8 mouse cellular contexts compared by ENCODE assay signal in genomic region chr3:89378394-89379067, GRCm38 (mm10). TPM values are rescaled to one million over a fixed set of nuclear protein-coding genes. Genes with fewer than 3 reads are reported as not detected.
DNase-seq lines count a peak whose midpoint lies in the region; ATAC-seq lines count a peak whose summit lies in the region.

No protein-coding gene starts in this region.

- H3K4me2 ChIP-seq in hindbrain, embryonic 11.5 days (replicated peaks; ENCODE audit: low read depth, low read length): peak overlapping the region; percentile 65

- H3K27ac ChIP-seq in hindbrain, embryonic 11.5 days (ENCODE audit: low read depth, low read length): peak overlapping the region; percentile 19; the same call in 1 of the 2 replicates

- ATAC-seq in activated CD4-positive, CD25-positive, alpha-beta regulatory T cell, adult 4 months: peak; percentile 36
- ATAC-seq in hindbrain, embryonic 11.5 days (ENCODE audit: low FRiP score): peak; percentile 92

- H3K36me3 ChIP-seq in hindbrain, embryonic 11.5 days (ENCODE audit: control insufficient read depth, insufficient read depth, low read length): no peaks in the 10 kb centered on the region

- H3K9ac ChIP-seq in hindbrain, embryonic 11.5 days (ENCODE audit: low read depth, low read length): peak overlapping the region; percentile 60

- intact Hi-C loops in left cerebral cortex, postnatal 14 days (cut with DNase I): loop anchor here (5.0 kb wide), 1 partner anchor 109 kb away; no protein-coding TSS in a partner anchor

- no peaks in the 10 kb centered on the region for H3K4me1 ChIP-seq in hindbrain, embryonic 11.5 days (replicated peaks; ENCODE audit: control insufficient read depth, insufficient read depth, low read length)

- H3K9me3 ChIP-seq in hindbrain, embryonic 11.5 days (ENCODE audit: control insufficient read depth, low read length): no peaks in the 10 kb centered on the region

- no peaks in the 10 kb centered on the region for H3K27me3 ChIP-seq in hindbrain, embryonic 11.5 days (ENCODE audit: control insufficient read depth, insufficient read depth, low read length)

- peak overlapping the region; percentile 51 for H3K4me3 ChIP-seq in hindbrain, embryonic 11.5 days (ENCODE audit: low read depth, low read length)

- 1% methylated on average over 23 of the region's 29 CpGs for WGBS in hindbrain, embryonic 11.5 days

- peak; percentile 75 to 83 for DNase-seq in cerebellum, postnatal 14 days
- peak; percentile 69 to 73 for DNase-seq in frontal cortex, postnatal 10 days (ENCODE audit: low spot score in 2 of 2)
- peak; percentile 93 for DNase-seq in hindbrain, embryonic 11.5 days (ENCODE audit: low spot score)
- peak; percentile 50 to 63 for DNase-seq in left cerebral cortex, postnatal 14 days (ENCODE audit: low spot score in 2 of 2)
- peak; percentile 90 for DNase-seq in mesoderm, embryonic 11.5 days (ENCODE audit: low read depth, low spot score)
- DNase-seq in right cerebral cortex, postnatal 25 days: peak; percentile 77
- DNase-seq in c-Kit-positive CD71-positive TER-119-positive erythroid progenitor cells, embryonic 14.5 days (ENCODE audit: low spot score): no peak

RNA-seq across cellular contexts. Expression of gene Dcst1, which starts 13.5 kb away (rescaled TPM):
- under 1 TPM; 0.54 to 0.79 TPM for polyA plus RNA-seq in activated CD4-positive, CD25-positive, alpha-beta regulatory T cell, adult 4 months (2017; shearing (Covaris generic))
- 0.28 and 0.63 TPM in 2 replicates for polyA plus RNA-seq in hindbrain, embryonic 11.5 days (2014; fragmentation: Nextera tagmentation; extraction: Ambion mirVana)
- total RNA-seq in left cerebral cortex, postnatal 14 days (2021): under 1 TPM in 1 of 2 experiments, not detected in 1; 0.23 TPM

RNA-seq across cellular contexts. Expression of gene Zbtb7b, which starts 16.0 kb away (rescaled TPM):
- polyA plus RNA-seq in activated CD4-positive, CD25-positive, alpha-beta regulatory T cell, adult 4 months (2017; shearing (Covaris generic)): 10 to 100 TPM; 13.2 to 16.5 TPM
- 0.47 and 1.2 TPM in 2 replicates for polyA plus RNA-seq in hindbrain, embryonic 11.5 days (2014; fragmentation: Nextera tagmentation; extraction: Ambion mirVana)
- 1 to 10 TPM; 8.0 to 9.1 TPM for total RNA-seq in left cerebral cortex, postnatal 14 days (2021)

RNA-seq across cellular contexts. Expression of gene Dcst2, which starts 16.8 kb away (rescaled TPM):
- polyA plus RNA-seq in activated CD4-positive, CD25-positive, alpha-beta regulatory T cell, adult 4 months (2017; shearing (Covaris generic)): under 1 TPM in 1 of 2 experiments, not detected in 1; 0.15 TPM
- 0.14 and 0.27 TPM in 2 replicates for polyA plus RNA-seq in hindbrain, embryonic 11.5 days (2014; fragmentation: Nextera tagmentation; extraction: Ambion mirVana)
- under 1 TPM; 0.34 to 0.35 TPM for total RNA-seq in left cerebral cortex, postnatal 14 days (2021)

RNA-seq across cellular contexts. Expression of gene Lenep, which starts 24.1 kb away (rescaled TPM):
- 1 to 10 TPM in 1 of 2 experiments, not detected in 1; 2.4 TPM for polyA plus RNA-seq in activated CD4-positive, CD25-positive, alpha-beta regulatory T cell, adult 4 months (2017; shearing (Covaris generic))
- polyA plus RNA-seq in hindbrain, embryonic 11.5 days (2014; fragmentation: Nextera tagmentation; extraction: Ambion mirVana): 0.22 and 0.95 TPM in 2 replicates
- 1 to 10 TPM; 1.6 to 4.0 TPM for total RNA-seq in left cerebral cortex, postnatal 14 days (2021)

RNA-seq across cellular contexts. Expression of gene Adam15, which starts 28.7 kb away (rescaled TPM):
- polyA plus RNA-seq in activated CD4-positive, CD25-positive, alpha-beta regulatory T cell, adult 4 months (2017; shearing (Covaris generic)): 10 to 100 TPM in 1 of 2 experiments, 1 to 10 TPM in 1; 7.7 to 12.7 TPM
- 17.8 TPM in 2 replicates for polyA plus RNA-seq in hindbrain, embryonic 11.5 days (2014; fragmentation: Nextera tagmentation; extraction: Ambion mirVana)
- total RNA-seq in left cerebral cortex, postnatal 14 days (2021): 10 to 100 TPM; 95.0 TPM
